Mouse (Mus musculus): ENCODE data around the gene Sema3e.

DNA sequence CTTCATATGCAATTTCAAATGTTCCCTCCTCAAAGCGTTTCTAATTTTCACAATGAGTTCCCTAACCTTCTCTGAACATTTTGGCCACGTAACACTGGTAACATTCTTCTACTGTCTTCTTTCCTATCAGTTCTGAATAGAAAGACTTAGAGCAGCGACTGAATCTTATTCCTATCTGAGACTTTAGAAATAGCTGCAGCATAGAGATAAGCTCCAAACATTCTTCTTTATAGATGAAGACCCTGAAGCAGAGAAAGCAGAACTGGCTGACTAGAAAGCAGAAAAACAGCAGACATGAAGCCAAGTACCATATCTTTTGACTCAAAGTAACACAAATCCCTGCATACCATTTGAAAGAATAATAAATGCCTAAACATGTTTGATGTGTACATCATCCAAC, 39.4 kb upstream of the Sema3e start:
- TF ChIP-seq MAFK (IDR thresholded peaks at IDR 0.05; ENCODE audit: insufficient replicate concordance, low read length), result no peak
- no peak for TF ChIP-seq POLR2A (IDR thresholded peaks at IDR 0.05; ENCODE audit: low read depth, low read length)
- TF ChIP-seq ELF1 (IDR thresholded peaks at IDR 0.05; ENCODE audit: low read depth, low read length), result no peak
- TF ChIP-seq JUN (IDR thresholded peaks at IDR 0.05; ENCODE audit: insufficient read depth, low read depth, low read length), result no peak

Data from CH12.LX (cell line).